Mouse (Mus musculus) heart, embryonic 12.5 days (tissue): ENCODE results near the gene Col8a2. TPM values are rescaled to one million over a fixed set of nuclear protein-coding genes. Genes with fewer than 3 reads are reported as not detected.

ENCODE experiments used
- ATAC-seq: fragments of 200-750 bp; cut with Nextera tagmentation; 2 replicates; pipeline ENCODE4 v1.8.0; 2017; ENCODE audit warnings: moderate TSS enrichment, moderate library complexity; ENCODE audit not compliant: insufficient number of reproducible peaks, low FRiP score
- H3K27ac ChIP-seq: fragments of 300-500 bp; sonication (generic); 2 replicates; pipeline ENCODE4 v1.5.1; 2016; ENCODE audit warnings: mild to moderate bottlenecking, moderate library complexity; ENCODE audit not compliant: poor library complexity, severe bottlenecking
- H3K27me3 ChIP-seq: fragments of 300-500 bp; sonication (generic); replicated peaks from 2 replicates; pipeline ENCODE4 v1.6.1; 2016; ENCODE audit warnings: mild to moderate bottlenecking, moderate library complexity
- H3K36me3 ChIP-seq: fragments of 300-500 bp; sonication (generic); 2 replicates; pipeline ENCODE4 v1.6.1; 2016; ENCODE audit warnings: mild to moderate bottlenecking, moderate library complexity
- H3K4me1 ChIP-seq: fragments of 300-500 bp; sonication (generic); replicated peaks from 2 replicates; pipeline ENCODE4 v1.6.1; 2016; ENCODE audit warnings: mild to moderate bottlenecking
- H3K4me2 ChIP-seq: fragments of 300-500 bp; sonication (generic); 2 replicates; pipeline ENCODE4 v1.6.1; 2016; ENCODE audit warnings: mild to moderate bottlenecking, moderate library complexity
- H3K4me3 ChIP-seq: fragments of 300-500 bp; sonication (generic); 2 replicates; pipeline ENCODE4 v1.5.1; 2016; ENCODE audit warnings: mild to moderate bottlenecking
- H3K9ac ChIP-seq: fragments of 300-500 bp; sonication (generic); 2 replicates; pipeline ENCODE4 v1.6.1; 2016; ENCODE audit warnings: mild to moderate bottlenecking, moderate library complexity
- H3K9me3 ChIP-seq: fragments of 300-500 bp; sonication (generic); replicated peaks from 2 replicates; pipeline ENCODE4 v1.6.1; 2016; ENCODE audit warnings: mild to moderate bottlenecking, moderate library complexity
- WGBS: fragments of 180-500 bp; shearing (Covaris S2); methylation state at CpG from one replicate; pipeline ENCODE4 v1.1.7; 2016; 5-methylcytosine and 5-hydroxymethylcytosine counted together
- polyA plus RNA-seq: library from polyadenylated mRNA; unstranded; fragments of >200 nt; fragmentation: Nextera tagmentation; extraction: Ambion mirVana; gene quantifications from 2 replicates; pipeline ENCODE4 v1.2.1, GENCODE M21; 2016

Gene Col8a2
- polyA plus RNA-seq, 1 experiment from 2014 or later, result 4.9 TPM

- ATAC-seq, result no peak
- H3K27ac ChIP-seq, result no peak overlapping the region
- no peaks in the 10 kb centered on the region for H3K36me3 ChIP-seq
- H3K27me3 ChIP-seq, result peaks cover 45% of the 10 kb centered on the region
- H3K4me2 ChIP-seq, result no peak overlapping the region
- H3K9ac ChIP-seq, result no peak overlapping the region
- no peak overlapping the region for H3K4me3 ChIP-seq
- H3K9me3 ChIP-seq, result peaks cover 4% of the 10 kb centered on the region
- WGBS, result 86% methylated on average over 6 of the region's 6 CpGs
- peaks cover 20% of the 10 kb centered on the region for H3K4me1 ChIP-seq
Observed at GRCm38 (mm10) chr4:126306058-126306457, 19.5 kb downstream of the Col8a2 start.

- Histone ChIP-seq H3K4me1 (peaks cover 12% of the 10 kb centered on the region), H3K27me3 (peaks cover 37% of the 10 kb centered on the region), H3K9ac (no peak overlapping the region), H3K4me2 (no peak overlapping the region), H3K36me3 (no peaks in the 10 kb centered on the region), H3K4me3 (no peak overlapping the region), H3K27ac (no peak overlapping the region), H3K9me3 (peaks cover 4% of the 10 kb centered on the region)
- no peak for ATAC-seq
- WGBS, result 10% methylated on average over 2 of the region's 2 CpGs
Observed at GRCm38 (mm10) chr4:126306827-126307226, 20.2 kb downstream of the Col8a2 start.

GRCm38 (mm10) chr4:126309211-126309921 lies 22.8 kb downstream of the Col8a2 start:
- H3K9me3 ChIP-seq, result peaks cover 4% of the 10 kb centered on the region
- peak; percentile 48 for ATAC-seq
- H3K4me1 ChIP-seq, result peaks cover 24% of the 10 kb centered on the region
- H3K4me3 ChIP-seq, result peak overlapping the region; percentile 13; the same call in 1 of the 2 replicates
- no peak overlapping the region for H3K27ac ChIP-seq
- peaks cover 15% of the 10 kb centered on the region; the same call in 1 of the 2 replicates for H3K27me3 ChIP-seq
- 14% methylated on average over 20 of the region's 20 CpGs for WGBS
- H3K36me3 ChIP-seq, result no peaks in the 10 kb centered on the region
- H3K4me2 ChIP-seq, result peak overlapping the region; percentile 58
- 0 out of 2 replicates have a peak overlapping the region, but pooled peaks have one; percentile 20 for H3K9ac ChIP-seq

GRCm38 (mm10) chr4:126309922-126310309 lies 23.3 kb downstream of the Col8a2 start:
- peak overlapping the region; percentile 58 for H3K4me2 ChIP-seq

GRCm38 (mm10) chr4:126310344-126310743 lies 23.8 kb downstream of the Col8a2 start:
- no peak overlapping the region for H3K27ac ChIP-seq
- no peak for ATAC-seq
- H3K4me2 ChIP-seq, result no peak overlapping the region
- no peak overlapping the region for H3K9ac ChIP-seq
- peaks cover 5% of the 10 kb centered on the region; the same call in 1 of the 2 replicates for H3K36me3 ChIP-seq
- H3K4me3 ChIP-seq, result no peak overlapping the region
- 66% methylated on average over 7 of the region's 7 CpGs for WGBS
- peaks cover 29% of the 10 kb centered on the region for H3K4me1 ChIP-seq
- peaks cover 14% of the 10 kb centered on the region; the same call in 1 of the 2 replicates for H3K27me3 ChIP-seq
- H3K9me3 ChIP-seq, result peaks cover 4% of the 10 kb centered on the region

More at GRCm38 (mm10) chr4:126309922-126310309, 23.3 kb downstream of the Col8a2 start:
- 0 out of 2 replicates have a peak overlapping the region, but pooled peaks have one; percentile 20 for H3K9ac ChIP-seq
- peaks cover 29% of the 10 kb centered on the region for H3K4me1 ChIP-seq
- peaks cover 4% of the 10 kb centered on the region for H3K9me3 ChIP-seq
- H3K27me3 ChIP-seq, result peaks cover 14% of the 10 kb centered on the region; the same call in 1 of the 2 replicates
- peak overlapping the region; percentile 13; the same call in 1 of the 2 replicates for H3K4me3 ChIP-seq
- 1% methylated on average over 7 of the region's 7 CpGs for WGBS
- H3K27ac ChIP-seq, result no peak overlapping the region
- ATAC-seq, result no peak; the same call in 1 of the 2 replicates
- H3K36me3 ChIP-seq, result 0 out of 2 replicates have a peak, but pooled peaks cover 2% of the 10 kb centered on the region

- no peak for ATAC-seq
- no peak overlapping the region for H3K9ac ChIP-seq
- WGBS, result 85% methylated on average over 16 of the region's 16 CpGs
- H3K27me3 ChIP-seq, result peaks cover 14% of the 10 kb centered on the region; the same call in 1 of the 2 replicates
- H3K36me3 ChIP-seq, result peaks cover 19% of the 10 kb centered on the region
- no peak overlapping the region for H3K27ac ChIP-seq
- H3K4me3 ChIP-seq, result no peak overlapping the region
- H3K4me2 ChIP-seq, result no peak overlapping the region
- H3K4me1 ChIP-seq, result peaks cover 42% of the 10 kb centered on the region
- H3K9me3 ChIP-seq, result no peaks in the 10 kb centered on the region
Observed at GRCm38 (mm10) chr4:126311566-126312200, 25.1 kb downstream of the Col8a2 start.

GRCm38 (mm10) chr4:126313202-126313601 lies 26.6 kb downstream of the Col8a2 start:
- ATAC-seq, result no peak
- no peak overlapping the region for H3K4me3 ChIP-seq
- H3K4me1 ChIP-seq, result peaks cover 42% of the 10 kb centered on the region
- WGBS, result 36% methylated on average over 5 of the region's 5 CpGs
- H3K27me3 ChIP-seq, result peaks cover 14% of the 10 kb centered on the region; the same call in 1 of the 2 replicates
- H3K27ac ChIP-seq, result no peak overlapping the region
- no peak overlapping the region for H3K9ac ChIP-seq
- peaks cover 34% of the 10 kb centered on the region for H3K36me3 ChIP-seq
- no peak overlapping the region for H3K4me2 ChIP-seq
- H3K9me3 ChIP-seq, result no peaks in the 10 kb centered on the region

GRCm38 (mm10) chr4:126314393-126314792 lies 27.8 kb downstream of the Col8a2 start:
- no peak overlapping the region for H3K27ac ChIP-seq
- no peak overlapping the region for H3K4me3 ChIP-seq
- H3K4me2 ChIP-seq, result no peak overlapping the region
- H3K36me3 ChIP-seq, result peaks cover 41% of the 10 kb centered on the region
- peaks cover 38% of the 10 kb centered on the region for H3K4me1 ChIP-seq
- 0 out of 2 replicates have a peak, but pooled peaks cover 4% of the 10 kb centered on the region for H3K27me3 ChIP-seq
- no peak for ATAC-seq
- WGBS, result 63% methylated on average over 10 of the region's 10 CpGs
- H3K9me3 ChIP-seq, result no peaks in the 10 kb centered on the region
- no peak overlapping the region for H3K9ac ChIP-seq

- Histone ChIP-seq H3K4me1 (peaks cover 44% of the 10 kb centered on the region), H3K27ac (no peak overlapping the region), H3K9me3 (no peaks in the 10 kb centered on the region), H3K9ac (no peak overlapping the region), H3K4me3 (no peak overlapping the region), H3K4me2 (no peak overlapping the region), H3K36me3 (peaks cover 41% of the 10 kb centered on the region), H3K27me3 (no peaks in the 10 kb centered on the region)
- no peak for ATAC-seq
- 27% methylated on average over 5 of the region's 5 CpGs for WGBS
Observed at GRCm38 (mm10) chr4:126315931-126316330, 29.3 kb downstream of the Col8a2 start.

- H3K9ac ChIP-seq, result no peak overlapping the region
- no peak overlapping the region for H3K4me2 ChIP-seq
Observed at GRCm38 (mm10) chr4:126316443-126317040, 29.9 kb downstream of the Col8a2 start.

GRCm38 (mm10) chr4:126319806-126320205 lies 33.2 kb downstream of the Col8a2 start:
- Histone ChIP-seq H3K4me3 (no peak overlapping the region), H3K36me3 (peaks cover 41% of the 10 kb centered on the region), H3K27me3 (peaks cover 29% of the 10 kb centered on the region), H3K4me1 (peaks cover 32% of the 10 kb centered on the region), H3K27ac (no peak overlapping the region), H3K4me2 (no peak overlapping the region; the same call in 1 of the 2 replicates), H3K9me3 (no peaks in the 10 kb centered on the region), H3K9ac (no peak overlapping the region; the same call in 1 of the 2 replicates)
- WGBS, result 85% methylated on average over 6 of the region's 6 CpGs
- ATAC-seq, result no peak

More at GRCm38 (mm10) chr4:126316443-126317040, 29.9 kb downstream of the Col8a2 start:
- no peak overlapping the region for H3K4me3 ChIP-seq
- no peak overlapping the region for H3K27ac ChIP-seq
- H3K36me3 ChIP-seq, result peaks cover 41% of the 10 kb centered on the region
- no peaks in the 10 kb centered on the region for H3K9me3 ChIP-seq
- H3K4me1 ChIP-seq, result peaks cover 45% of the 10 kb centered on the region
- no peaks in the 10 kb centered on the region for H3K27me3 ChIP-seq
- 94% methylated on average over 13 of the region's 13 CpGs for WGBS
- no peak for ATAC-seq
